In genomic region chr9:107633661-107634405, GRCm38 (mm10) we compare ENCODE assay signal across 8 mouse cellular contexts. TPM values are rescaled to one million over a fixed set of nuclear protein-coding genes. Genes with fewer than 3 reads are reported as not detected.
DNase-seq lines count a peak whose midpoint lies in the region; ATAC-seq and TF ChIP-seq lines count a peak whose summit lies in the region.

No protein-coding gene starts in this region.

- peak overlapping the region; percentile 90 for H3K27ac ChIP-seq in embryonic facial prominence, embryonic 12.5 days
- peak overlapping the region; percentile 89 for H3K27ac ChIP-seq in limb, embryonic 15.5 days
- peak overlapping the region; percentile 95 for H3K27ac ChIP-seq in midbrain, postnatal 0 days (ENCODE audit: low read depth, low read length)

- no peak for ATAC-seq in embryonic facial prominence, embryonic 12.5 days (ENCODE audit: insufficient number of reproducible peaks, insufficient read depth, low FRiP score, low TSS enrichment)
- ATAC-seq in limb, embryonic 15.5 days (ENCODE audit: insufficient number of reproducible peaks, low FRiP score, low TSS enrichment, low read depth) = no peak
- no peak for ATAC-seq in midbrain, postnatal 0 days (ENCODE audit: low FRiP score)
- ATAC-seq in activated CD4-positive, CD25-positive, alpha-beta regulatory T cell, adult 4 months = no peak

- H3K36me3 ChIP-seq in embryonic facial prominence, embryonic 12.5 days = peaks cover 3% of the 10 kb centered on the region; the same call in 1 of the 2 replicates
- H3K36me3 ChIP-seq in limb, embryonic 15.5 days = peaks cover 3% of the 10 kb centered on the region; the same call in 1 of the 2 replicates
- no peaks in the 10 kb centered on the region for H3K36me3 ChIP-seq in midbrain, postnatal 0 days (ENCODE audit: insufficient read depth, low read length)

- peak; percentile 66 for DNase-seq in cerebellum, adult 11-12 months
- no peak for DNase-seq in cerebellum, adult 8-10 months
- peak; percentile 77 for DNase-seq in A20 (ENCODE audit: low read depth, low spot score)
- peak; percentile 55 for DNase-seq in heart, postnatal 4 days
- no peak for DNase-seq in midbrain, postnatal 0 days (ENCODE audit: low spot score)

- H3K4me1 ChIP-seq in embryonic facial prominence, embryonic 12.5 days = peaks cover 72% of the 10 kb centered on the region
- H3K4me1 ChIP-seq in limb, embryonic 15.5 days = peaks cover 60% of the 10 kb centered on the region
- peaks cover 38% of the 10 kb centered on the region for H3K4me1 ChIP-seq in midbrain, postnatal 0 days (ENCODE audit: insufficient read depth, low read length)

- peak overlapping the region; percentile 95 for H3K4me2 ChIP-seq in embryonic facial prominence, embryonic 12.5 days (replicated peaks)
- peak overlapping the region; percentile 93 for H3K4me2 ChIP-seq in limb, embryonic 15.5 days
- peak overlapping the region; percentile 98 for H3K4me2 ChIP-seq in midbrain, postnatal 0 days (ENCODE audit: low read depth, low read length, poor library complexity, severe bottlenecking)

- H3K9ac ChIP-seq in embryonic facial prominence, embryonic 12.5 days = peak overlapping the region; percentile 94
- H3K9ac ChIP-seq in limb, embryonic 15.5 days = peak overlapping the region; percentile 91
- H3K9ac ChIP-seq in midbrain, postnatal 0 days (replicated peaks; ENCODE audit: low read length, poor library complexity, severe bottlenecking) = peak overlapping the region; percentile 87

- no peak for TF ChIP-seq CTCF in midbrain, postnatal 0 days (IDR thresholded peaks at IDR 0.05)

- no peaks in the 10 kb centered on the region for H3K27me3 ChIP-seq in embryonic facial prominence, embryonic 12.5 days
- H3K27me3 ChIP-seq in limb, embryonic 15.5 days = no peaks in the 10 kb centered on the region
- H3K27me3 ChIP-seq in midbrain, postnatal 0 days (ENCODE audit: insufficient read depth, low read length) = no peaks in the 10 kb centered on the region

- H3K9me3 ChIP-seq in embryonic facial prominence, embryonic 12.5 days = no peaks in the 10 kb centered on the region
- no peaks in the 10 kb centered on the region for H3K9me3 ChIP-seq in limb, embryonic 15.5 days
- no peaks in the 10 kb centered on the region for H3K9me3 ChIP-seq in midbrain, postnatal 0 days (ENCODE audit: low read length)

- H3K4me3 ChIP-seq in embryonic facial prominence, embryonic 12.5 days = peak overlapping the region; percentile 81
- peak overlapping the region; percentile 90 for H3K4me3 ChIP-seq in limb, embryonic 15.5 days
- H3K4me3 ChIP-seq in midbrain, postnatal 0 days (ENCODE audit: low read depth, low read length) = peak overlapping the region; percentile 80

- 2% methylated on average over 15 of the region's 15 CpGs for WGBS in embryonic facial prominence, embryonic 12.5 days
- WGBS in limb, embryonic 15.5 days = under 1% methylated on average over 15 of the region's 15 CpGs
- WGBS in midbrain, postnatal 0 days = under 1% methylated on average over 15 of the region's 15 CpGs

RNA-seq across cellular contexts. Expression of gene Gnai2, which starts 1.3 kb away (rescaled TPM):
- polyA plus RNA-seq in embryonic facial prominence, embryonic 12.5 days (2016; fragmentation: Nextera tagmentation; extraction: Ambion mirVana) = 439 and 443 TPM in 2 replicates
- 100 to 1,000 TPM; 462 to 469 TPM for total RNA-seq in heart, postnatal 4 days (2021)
- polyA plus RNA-seq in limb, embryonic 15.5 days (2015; fragmentation: Nextera tagmentation; extraction: Ambion mirVana) = 385 and 394 TPM in 2 replicates
- 224 and 241 TPM in 2 replicates for total RNA-seq in midbrain, postnatal 0 days (2014; rRNA removed)
- 260 and 264 TPM in 2 replicates for polyA plus RNA-seq in midbrain, postnatal 0 days (2015; fragmentation: Nextera tagmentation; extraction: Ambion mirVana)
- polyA plus RNA-seq in activated CD4-positive, CD25-positive, alpha-beta regulatory T cell, adult 4 months (2017; shearing (Covaris generic)) = 100 to 1,000 TPM; 176 to 181 TPM

RNA-seq across cellular contexts. Expression of gene Sema3b, which starts 24.8 kb away (rescaled TPM):
- polyA plus RNA-seq in embryonic facial prominence, embryonic 12.5 days (2016; fragmentation: Nextera tagmentation; extraction: Ambion mirVana) = 3.8 and 6.9 TPM in 2 replicates
- 10 to 100 TPM; 16.2 to 18.8 TPM for total RNA-seq in heart, postnatal 4 days (2021)
- polyA plus RNA-seq in limb, embryonic 15.5 days (2015; fragmentation: Nextera tagmentation; extraction: Ambion mirVana) = 13.6 and 23.6 TPM in 2 replicates
- 5.7 and 16.7 TPM in 2 replicates for total RNA-seq in midbrain, postnatal 0 days (2014; rRNA removed)
- polyA plus RNA-seq in midbrain, postnatal 0 days (2015; fragmentation: Nextera tagmentation; extraction: Ambion mirVana) = 4.0 and 5.1 TPM in 2 replicates
- not detected for polyA plus RNA-seq in activated CD4-positive, CD25-positive, alpha-beta regulatory T cell, adult 4 months (2017; shearing (Covaris generic))

RNA-seq across cellular contexts. Expression of gene Slc38a3, which starts 35.5 kb away (rescaled TPM):
- polyA plus RNA-seq in embryonic facial prominence, embryonic 12.5 days (2016; fragmentation: Nextera tagmentation; extraction: Ambion mirVana) = 8.2 and 8.3 TPM in 2 replicates
- 1 to 10 TPM; 8.0 to 8.1 TPM for total RNA-seq in heart, postnatal 4 days (2021)
- 5.0 and 5.1 TPM in 2 replicates for polyA plus RNA-seq in limb, embryonic 15.5 days (2015; fragmentation: Nextera tagmentation; extraction: Ambion mirVana)
- 70.0 and 94.5 TPM in 2 replicates for total RNA-seq in midbrain, postnatal 0 days (2014; rRNA removed)
- 37.6 and 44.6 TPM in 2 replicates for polyA plus RNA-seq in midbrain, postnatal 0 days (2015; fragmentation: Nextera tagmentation; extraction: Ambion mirVana)
- not detected for polyA plus RNA-seq in activated CD4-positive, CD25-positive, alpha-beta regulatory T cell, adult 4 months (2017; shearing (Covaris generic))

RNA-seq across cellular contexts. Expression of gene Gnat1, which starts 45.7 kb away (rescaled TPM):
- polyA plus RNA-seq in embryonic facial prominence, embryonic 12.5 days (2016; fragmentation: Nextera tagmentation; extraction: Ambion mirVana) = 1.4 and 3.0 TPM in 2 replicates
- not detected for total RNA-seq in heart, postnatal 4 days (2021)
- polyA plus RNA-seq in limb, embryonic 15.5 days (2015; fragmentation: Nextera tagmentation; extraction: Ambion mirVana) = 2.8 TPM in 2 replicates
- 0.52 and 0.55 TPM in 2 replicates for total RNA-seq in midbrain, postnatal 0 days (2014; rRNA removed)
- polyA plus RNA-seq in midbrain, postnatal 0 days (2015; fragmentation: Nextera tagmentation; extraction: Ambion mirVana) = 2.3 and 2.6 TPM in 2 replicates
- polyA plus RNA-seq in activated CD4-positive, CD25-positive, alpha-beta regulatory T cell, adult 4 months (2017; shearing (Covaris generic)) = 1 to 10 TPM in 1 of 2 experiments, not detected in 1; 1.1 TPM

RNA-seq across cellular contexts. Expression of gene Ifrd2, which starts 46.4 kb away (rescaled TPM):
- 35.8 and 36.9 TPM in 2 replicates for polyA plus RNA-seq in embryonic facial prominence, embryonic 12.5 days (2016; fragmentation: Nextera tagmentation; extraction: Ambion mirVana)
- 10 to 100 TPM; 41.6 to 44.4 TPM for total RNA-seq in heart, postnatal 4 days (2021)
- polyA plus RNA-seq in limb, embryonic 15.5 days (2015; fragmentation: Nextera tagmentation; extraction: Ambion mirVana) = 45.9 and 58.8 TPM in 2 replicates
- total RNA-seq in midbrain, postnatal 0 days (2014; rRNA removed) = 8.4 and 8.9 TPM in 2 replicates
- 6.5 and 7.5 TPM in 2 replicates for polyA plus RNA-seq in midbrain, postnatal 0 days (2015; fragmentation: Nextera tagmentation; extraction: Ambion mirVana)
- 10 to 100 TPM; 28.7 to 33.8 TPM for polyA plus RNA-seq in activated CD4-positive, CD25-positive, alpha-beta regulatory T cell, adult 4 months (2017; shearing (Covaris generic))

Comparison
In these comparisons a context has a peak if more than half of its experiments do, and no peak if none do; other contexts are left out.
1. DNase-seq: peak in cerebellum, adult 11-12 months (single experiment), A20 (single experiment) and heart, postnatal 4 days (single experiment); none in cerebellum, adult 8-10 months (single experiment) and midbrain, postnatal 0 days (single experiment).
2. Peak in every context shown above with its lines, with median percentiles within 50 percentile points of each other: H3K27ac ChIP-seq, H3K4me2 ChIP-seq, H3K4me3 ChIP-seq and H3K9ac ChIP-seq.